Mouse (Mus musculus): Measurements from ENCODE around the gene Tns1. TPM values are rescaled to one million over a fixed set of nuclear protein-coding genes. Genes with fewer than 3 reads are reported as not detected.
A peak's percentile ranks its signal among the peaks of the same experiment; 100 is the strongest.

Tns1 gene
- polyA plus RNA-seq, 1 experiment from 2014 or later, result 39.4 TPM

GRCm38 (mm10) chr1:73875676-73876218, 248.5 kb downstream of the Tns1 start:
- H3K4me3 ChIP-seq, result no peak overlapping the region
- ATAC-seq (ENCODE audit: insufficient number of reproducible peaks, insufficient read depth, low FRiP score, low TSS enrichment), result no peak
- H3K4me1 ChIP-seq, result no peaks in the 10 kb centered on the region
- 11% methylated on average over 1 of the region's 1 CpGs for WGBS
- no peak overlapping the region for H3K9ac ChIP-seq
- no peak overlapping the region for H3K27ac ChIP-seq
- H3K36me3 ChIP-seq, result no peaks in the 10 kb centered on the region
- no peaks in the 10 kb centered on the region for H3K9me3 ChIP-seq
- H3K4me2 ChIP-seq (replicated peaks), result no peak overlapping the region
- H3K27me3 ChIP-seq, result no peaks in the 10 kb centered on the region

- Histone ChIP-seq H3K9ac (no peak overlapping the region), H3K27ac (no peak overlapping the region), H3K4me3 (no peak overlapping the region), H3K36me3 (no peaks in the 10 kb centered on the region), H3K4me2 (replicated peaks) (no peak overlapping the region), H3K27me3 (no peaks in the 10 kb centered on the region), H3K9me3 (no peaks in the 10 kb centered on the region), H3K4me1 (peaks cover 7% of the 10 kb centered on the region)
- no peak for ATAC-seq (ENCODE audit: insufficient number of reproducible peaks, insufficient read depth, low FRiP score, low TSS enrichment)
- WGBS, result 40% methylated on average over 3 of the region's 3 CpGs
Measured at GRCm38 (mm10) chr1:73864314-73864713, 259.9 kb downstream of the Tns1 start.

DNA sequence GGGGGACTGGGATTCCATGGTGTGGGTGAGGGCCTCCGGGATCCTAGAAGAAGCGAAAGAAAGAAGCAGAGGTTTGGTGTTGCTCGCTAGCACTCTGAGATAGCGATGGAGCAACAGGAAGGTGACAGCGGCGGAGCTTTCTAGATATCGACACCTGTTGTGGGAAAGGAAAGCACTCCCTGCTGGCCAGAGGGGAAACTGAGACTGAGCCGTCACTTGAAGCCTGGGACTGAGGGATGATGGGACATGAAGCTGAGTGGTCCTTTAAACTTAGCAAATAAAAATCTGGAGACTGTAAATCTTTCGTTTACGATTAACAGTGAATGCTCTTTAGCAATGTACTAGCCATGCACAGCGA, 261.2 kb downstream of the Tns1 start:
- Histone ChIP-seq H3K4me1 (peaks cover 7% of the 10 kb centered on the region), H3K27ac (no peak overlapping the region), H3K9ac (no peak overlapping the region), H3K36me3 (no peaks in the 10 kb centered on the region), H3K9me3 (no peaks in the 10 kb centered on the region), H3K4me2 (replicated peaks) (peak overlapping the region; percentile 25), H3K4me3 (no peak overlapping the region), H3K27me3 (no peaks in the 10 kb centered on the region)
- 44% methylated on average over 11 of the region's 11 CpGs for WGBS
- ATAC-seq (ENCODE audit: insufficient number of reproducible peaks, insufficient read depth, low FRiP score, low TSS enrichment), result no peak

DNA sequence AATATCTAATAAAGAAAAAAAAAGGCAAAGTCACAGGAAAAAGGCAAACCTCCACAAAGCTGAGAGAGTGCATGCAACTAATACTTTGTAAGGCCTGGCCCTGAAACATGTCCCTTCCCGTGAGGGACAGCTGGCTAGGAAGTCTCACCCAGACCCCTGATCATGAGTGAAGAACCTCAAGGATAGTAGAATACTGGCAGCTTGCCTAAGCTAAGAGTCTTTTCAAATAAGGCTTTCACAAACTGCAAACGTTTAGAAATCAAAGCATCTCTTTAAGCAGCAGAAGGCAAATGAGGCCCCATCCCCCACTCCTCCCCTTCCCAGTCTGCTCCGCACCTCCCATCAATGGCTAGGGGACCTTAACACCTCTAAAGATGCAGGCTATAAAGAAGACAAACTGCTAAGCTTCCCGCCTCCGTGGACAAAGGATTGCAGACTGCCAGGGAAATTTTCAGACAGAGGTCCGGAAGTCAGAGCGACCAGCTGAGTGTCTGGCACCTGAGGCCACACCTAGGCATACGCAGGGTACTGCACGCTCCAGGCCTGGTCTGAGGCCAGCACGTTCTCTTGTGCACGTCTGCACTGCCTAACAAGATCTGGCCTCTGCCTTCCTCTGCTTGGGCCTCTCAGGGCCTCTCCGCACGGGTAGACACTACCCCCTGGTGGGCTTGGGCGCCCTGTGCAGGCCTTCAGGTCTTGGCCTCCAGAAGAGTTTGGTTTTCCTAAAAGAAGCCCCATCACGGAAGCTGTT, 261.8 kb downstream of the Tns1 start:
- 11% methylated on average over 15 of the region's 15 CpGs for WGBS
- no peaks in the 10 kb centered on the region for H3K9me3 ChIP-seq
- H3K4me3 ChIP-seq, result no peak overlapping the region
- ATAC-seq (ENCODE audit: insufficient number of reproducible peaks, insufficient read depth, low FRiP score, low TSS enrichment), result peak; percentile 95
- peaks cover 7% of the 10 kb centered on the region for H3K4me1 ChIP-seq
- peak overlapping the region; percentile 25 for H3K4me2 ChIP-seq (replicated peaks)
- H3K36me3 ChIP-seq, result no peaks in the 10 kb centered on the region
- H3K9ac ChIP-seq, result no peak overlapping the region
- no peak overlapping the region for H3K27ac ChIP-seq
- H3K27me3 ChIP-seq, result no peaks in the 10 kb centered on the region

DNA sequence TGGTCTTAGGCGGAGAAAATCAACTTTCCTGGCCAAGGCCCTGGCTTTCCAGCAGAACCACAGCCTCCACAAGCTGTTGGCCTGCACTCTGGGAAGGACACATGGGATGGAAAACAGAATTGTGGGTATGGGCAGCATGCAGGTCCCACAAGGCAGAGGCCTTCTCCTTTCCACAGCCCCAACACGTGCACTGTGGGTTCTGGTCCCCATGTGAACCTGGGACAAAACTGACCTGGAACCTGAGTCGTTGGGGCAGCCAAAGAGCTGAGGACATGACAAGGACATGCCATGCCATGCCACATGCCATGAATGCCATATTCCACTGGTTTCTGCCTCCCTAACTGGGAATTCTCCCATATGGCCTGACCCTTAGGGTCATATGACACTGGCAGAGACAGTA, 263.8 kb downstream of the Tns1 start:
- H3K27me3 ChIP-seq, result no peaks in the 10 kb centered on the region
- H3K27ac ChIP-seq, result no peak overlapping the region
- H3K4me2 ChIP-seq (replicated peaks), result no peak overlapping the region
- H3K4me1 ChIP-seq, result peaks cover 7% of the 10 kb centered on the region
- H3K9ac ChIP-seq, result no peak overlapping the region
- no peaks in the 10 kb centered on the region for H3K36me3 ChIP-seq
- H3K4me3 ChIP-seq, result no peak overlapping the region
- ATAC-seq (ENCODE audit: insufficient number of reproducible peaks, insufficient read depth, low FRiP score, low TSS enrichment), result no peak
- no peaks in the 10 kb centered on the region for H3K9me3 ChIP-seq
- 83% methylated on average over 3 of the region's 3 CpGs for WGBS

Other genes with a start within 250 kb of the Tns1 start
- 0.22 and 0.26 TPM in 2 replicates for gene Rufy4, start 1.1 kb upstream of the Tns1 start, polyA plus RNA-seq (2016; fragmentation: Nextera tagmentation; extraction: Ambion mirVana)
- 0.08 and 0.10 TPM in 2 replicates for gene Cxcr2, start 29.5 kb upstream of the Tns1 start, polyA plus RNA-seq (2016; fragmentation: Nextera tagmentation; extraction: Ambion mirVana)
- not detected in 2 replicates for gene Cxcr1, start 70.2 kb upstream of the Tns1 start, polyA plus RNA-seq (2016; fragmentation: Nextera tagmentation; extraction: Ambion mirVana)
- 378 and 381 TPM in 2 replicates for gene Arpc2, start 111.6 kb upstream of the Tns1 start, polyA plus RNA-seq (2016; fragmentation: Nextera tagmentation; extraction: Ambion mirVana)
- gene Gpbar1, start 154.1 kb upstream of the Tns1 start, polyA plus RNA-seq (2016; fragmentation: Nextera tagmentation; extraction: Ambion mirVana), result not detected in 2 replicates
- gene Aamp, start 160.3 kb upstream of the Tns1 start, polyA plus RNA-seq (2016; fragmentation: Nextera tagmentation; extraction: Ambion mirVana), result 211 and 213 TPM in 2 replicates
- 106 TPM in 2 replicates for gene Pnkd, start 160.5 kb upstream of the Tns1 start, polyA plus RNA-seq (2016; fragmentation: Nextera tagmentation; extraction: Ambion mirVana)
- gene Tmbim1, start 181.2 kb upstream of the Tns1 start, polyA plus RNA-seq (2016; fragmentation: Nextera tagmentation; extraction: Ambion mirVana), result 18.4 and 20.1 TPM in 2 replicates
- 0.93 and 0.98 TPM in 2 replicates for gene Catip, start 237.7 kb upstream of the Tns1 start, polyA plus RNA-seq (2016; fragmentation: Nextera tagmentation; extraction: Ambion mirVana)

All from embryonic facial prominence, embryonic 12.5 days (tissue).